Mouse (Mus musculus): ENCODE measurements around the gene Nkain1. TPM values are rescaled to one million over a fixed set of nuclear protein-coding genes. Genes with fewer than 3 reads are reported as not detected.

Gene Nkain1
- polyA plus RNA-seq, 1 experiment from 2014 or later = 0.13 TPM

DNA sequence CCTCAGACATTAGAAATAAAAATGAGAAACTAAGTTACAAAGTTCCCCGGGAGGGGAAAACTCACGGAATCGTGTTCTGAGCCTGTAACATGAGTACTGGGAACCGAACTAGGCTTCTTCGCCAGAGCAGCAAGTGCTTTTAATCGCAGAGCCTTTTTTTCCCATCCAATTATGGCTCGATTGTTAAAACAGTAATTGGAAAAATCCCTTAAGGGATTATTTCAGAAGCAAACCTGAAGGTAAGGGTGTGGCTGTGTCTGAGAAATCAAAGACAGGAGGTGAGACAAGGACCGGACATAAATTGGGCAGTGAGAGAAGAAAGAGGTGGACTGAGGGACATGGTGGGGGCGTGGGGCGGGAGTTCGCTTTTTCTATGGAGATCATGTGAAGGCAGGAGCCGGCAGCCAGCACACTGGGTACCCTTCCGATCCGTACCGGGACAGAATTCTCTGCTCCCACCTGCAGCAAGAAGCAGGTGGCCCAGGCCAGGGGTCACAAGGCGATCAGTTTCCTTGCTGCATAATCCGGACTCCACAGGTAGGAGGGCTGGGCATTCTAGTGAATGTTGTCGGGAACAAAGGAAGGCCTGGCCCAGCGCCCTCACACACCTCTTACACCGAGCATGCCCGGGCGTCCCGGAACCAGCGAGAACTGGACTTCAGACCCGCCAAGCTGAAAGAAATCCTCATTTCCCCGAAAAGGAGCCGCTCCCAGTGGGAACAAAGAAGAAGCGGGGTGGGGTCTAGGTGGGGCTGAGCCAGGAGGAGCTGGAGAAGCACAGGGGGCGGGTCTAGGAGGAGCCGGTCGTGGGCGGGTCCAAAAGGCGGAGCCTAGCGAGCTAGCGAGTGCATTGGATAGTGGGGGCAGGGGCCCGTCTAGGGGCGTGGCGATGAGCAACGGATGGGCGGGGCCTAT, 54.1 kb downstream of the Nkain1 start:
- Histone ChIP-seq H3K9ac (replicated peaks; ENCODE audit: low read depth) (peak overlapping the region; percentile 55), H3K36me3 (ENCODE audit: insufficient read depth, low read length) (no peaks in the 10 kb centered on the region), H3K4me2 (replicated peaks; ENCODE audit: low read depth, low read length) (peak overlapping the region; percentile 88), H3K4me3 (ENCODE audit: low read depth, low read length) (peak overlapping the region; percentile 64), H3K4me1 (ENCODE audit: insufficient read depth, low read depth, low read length) (no peaks in the 10 kb centered on the region), H3K27me3 (replicated peaks; ENCODE audit: insufficient read depth, low read length) (no peaks in the 10 kb centered on the region), H3K9me3 (ENCODE audit: low read length) (no peaks in the 10 kb centered on the region), H3K27ac (ENCODE audit: low read length) (peak overlapping the region; percentile 55)
- ATAC-seq (peak; percentile 99), DNase-seq (ENCODE audit: low spot score) (peak; percentile 96)
- TF ChIP-seq CTCF (IDR thresholded peaks at IDR 0.05) (no peak), EP300 (IDR thresholded peaks at IDR 0.05) (no peak)
- 2% methylated on average over 40 of the region's 40 CpGs for WGBS

DNA sequence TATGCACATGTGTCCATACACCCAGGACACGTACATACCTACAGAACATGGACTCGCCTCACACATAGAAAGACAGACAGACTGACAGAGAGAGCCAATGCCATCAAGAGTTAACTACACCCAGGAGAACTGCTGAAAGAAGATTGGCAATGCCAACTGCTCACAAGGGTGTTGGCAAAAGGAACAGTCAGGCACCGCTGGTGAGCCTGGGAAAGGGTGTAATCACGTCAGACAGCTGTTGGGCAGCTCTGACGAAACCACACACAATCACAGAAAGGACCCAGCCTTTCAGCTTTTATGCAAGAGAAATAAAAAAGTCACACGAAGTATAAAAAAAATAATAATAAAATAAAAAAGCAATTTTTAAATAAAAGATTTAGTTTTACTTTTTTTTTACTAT, 57.5 kb downstream of the Nkain1 start:
- Histone ChIP-seq H3K9ac (replicated peaks; ENCODE audit: low read depth) (no peak overlapping the region), H3K27ac (ENCODE audit: low read length) (no peak overlapping the region), H3K4me1 (ENCODE audit: insufficient read depth, low read depth, low read length) (no peaks in the 10 kb centered on the region), H3K9me3 (ENCODE audit: low read length) (no peaks in the 10 kb centered on the region), H3K36me3 (ENCODE audit: insufficient read depth, low read length) (no peaks in the 10 kb centered on the region), H3K4me2 (replicated peaks; ENCODE audit: low read depth, low read length) (no peak overlapping the region), H3K4me3 (ENCODE audit: low read depth, low read length) (no peak overlapping the region), H3K27me3 (replicated peaks; ENCODE audit: insufficient read depth, low read length) (no peaks in the 10 kb centered on the region)
- TF ChIP-seq EP300 (IDR thresholded peaks at IDR 0.05) (no peak), CTCF (IDR thresholded peaks at IDR 0.05) (no peak)
- 72% methylated on average over 6 of the region's 6 CpGs for WGBS
- DNase-seq (ENCODE audit: low spot score) = peak; percentile 8
- ATAC-seq = no peak

Other genes starting within 250 kb of the Nkain1 start
- gene Zcchc17, start 214.2 kb downstream of the Nkain1 start, polyA plus RNA-seq (2015; fragmentation: Nextera tagmentation; extraction: Ambion mirVana) = 48.2 and 54.1 TPM in 2 replicates
- 52.9 and 54.7 TPM in 2 replicates for gene Snrnp40, start 214.0 kb downstream of the Nkain1 start, polyA plus RNA-seq (2015; fragmentation: Nextera tagmentation; extraction: Ambion mirVana)
- gene Pum1, start 89.1 kb upstream of the Nkain1 start, polyA plus RNA-seq (2015; fragmentation: Nextera tagmentation; extraction: Ambion mirVana) = 37.8 and 45.3 TPM in 2 replicates
- gene Sdc3, start 218.4 kb upstream of the Nkain1 start, polyA plus RNA-seq (2015; fragmentation: Nextera tagmentation; extraction: Ambion mirVana) = 10.4 and 10.5 TPM in 2 replicates